Mouse (Mus musculus) midbrain, postnatal 0 days (tissue): ENCODE data around the gene Proser2. TPM values are rescaled to one million over a fixed set of nuclear protein-coding genes. Genes with fewer than 3 reads are reported as not detected.

ENCODE experiments used
- ATAC-seq: fragments of 200-750 bp; cut with Nextera tagmentation; 2 replicates; pipeline ENCODE4 v1.8.0; 2017; ENCODE audit warnings: moderate number of reproducible peaks, mild to moderate bottlenecking, moderate TSS enrichment, moderate library complexity; ENCODE audit not compliant: low FRiP score
- DNase-seq: peaks from one replicate; pipeline ENCODE4 v3.0.0-alpha.2; 2015; ENCODE audit warnings: low spot score
- H3K27ac ChIP-seq: fragments of 300-500 bp; sonication (generic); 2 replicates; pipeline ENCODE4 v1.5.1; 2014; ENCODE audit warnings: low read depth, mild to moderate bottlenecking, low read length, mixed read lengths
- H3K27me3 ChIP-seq: fragments of 300-500 bp; sonication (generic); 2 replicates; pipeline ENCODE4 v1.6.1; 2014; ENCODE audit warnings: low read length, control low read depth, mixed read lengths; ENCODE audit not compliant: insufficient read depth
- H3K36me3 ChIP-seq: fragments of 300-500 bp; sonication (generic); 2 replicates; pipeline ENCODE4 v1.6.1; 2014; ENCODE audit warnings: low read length, control low read depth, mixed read lengths; ENCODE audit not compliant: insufficient read depth
- H3K4me1 ChIP-seq: fragments of 300-500 bp; sonication (generic); 2 replicates; pipeline ENCODE4 v1.6.1; 2014; ENCODE audit warnings: mild to moderate bottlenecking, control low read depth, antibody characterized with exemption, low read length, mixed read lengths; ENCODE audit not compliant: insufficient read depth
- H3K4me2 ChIP-seq: fragments of 300-500 bp; sonication (generic); 2 replicates; pipeline ENCODE4 v1.6.1; 2014; ENCODE audit warnings: low read depth, mild to moderate bottlenecking, low read length, mixed read lengths; ENCODE audit not compliant: poor library complexity, severe bottlenecking
- H3K4me3 ChIP-seq: fragments of 300-500 bp; sonication (generic); 2 replicates; pipeline ENCODE4 v1.5.1; 2014; ENCODE audit warnings: low read depth, mild to moderate bottlenecking, low read length, moderate library complexity
- H3K9ac ChIP-seq: fragments of 300-500 bp; sonication (generic); replicated peaks from 2 replicates; pipeline ENCODE4 v1.6.1; 2014; ENCODE audit warnings: mild to moderate bottlenecking, low read length, moderate library complexity, mixed read lengths; ENCODE audit not compliant: poor library complexity, severe bottlenecking
- H3K9me3 ChIP-seq: fragments of 300-500 bp; sonication (generic); 2 replicates; pipeline ENCODE4 v1.6.1; 2016; ENCODE audit warnings: low read length, control low read depth
- CTCF ChIP-seq: IDR thresholded peaks from 2 replicates; pipeline ENCODE4 v1.5.1; 2016; ENCODE audit warnings: antibody characterized with exemption, mild to moderate bottlenecking
- WGBS: fragments of 180-500 bp; shearing (Covaris S2); extraction: QIAGEN DNeasy Blood & Tissue Kit; methylation state at CpG from one replicate; pipeline ENCODE4 v1.1.7; 2014; 5-methylcytosine and 5-hydroxymethylcytosine counted together
- polyA plus RNA-seq: library from polyadenylated mRNA; unstranded; fragments of >200 nt; fragmentation: Nextera tagmentation; extraction: Ambion mirVana; gene quantifications from 2 replicates; pipeline ENCODE4 v1.2.1, GENCODE M21; 2015
- total RNA-seq: library from RNA; depleted of rRNA; stranded (reverse); fragments of >200 nt; gene quantifications from 2 replicates; pipeline ENCODE4 v1.2.3, GENCODE M21; 2014

The Proser2 gene
- total and polyA plus RNA-seq, 2 experiments from 2014 or later: 7.0 to 7.2 TPM

DNA sequence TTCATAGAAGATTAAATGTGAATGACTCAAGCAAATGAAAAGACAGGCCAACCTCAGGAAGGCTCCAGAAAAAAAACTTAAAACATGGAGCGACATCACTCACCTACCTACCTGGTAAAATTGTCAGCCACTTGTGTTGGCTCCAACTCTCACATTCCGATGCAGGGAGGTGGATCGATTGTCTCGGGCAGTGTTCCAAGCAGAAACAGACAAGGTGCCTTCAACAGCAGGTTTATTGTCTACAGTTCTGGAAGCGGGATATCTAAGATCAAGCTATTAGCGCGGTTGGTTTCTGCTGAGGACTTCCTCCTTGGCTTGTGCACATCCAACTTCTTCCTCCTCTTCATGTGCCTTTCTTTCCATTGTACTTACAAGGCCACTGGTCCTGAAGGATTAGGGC lies 27.6 kb upstream of the Proser2 start:
- H3K9ac ChIP-seq: no peak overlapping the region
- H3K4me1 ChIP-seq: no peaks in the 10 kb centered on the region
- no peaks in the 10 kb centered on the region for H3K36me3 ChIP-seq
- no peak overlapping the region for H3K4me3 ChIP-seq
- DNase-seq (no peak), ATAC-seq (no peak)
- H3K27me3 ChIP-seq: no peaks in the 10 kb centered on the region
- TF ChIP-seq CTCF: no peak
- H3K9me3 ChIP-seq: no peaks in the 10 kb centered on the region
- no peak overlapping the region for H3K4me2 ChIP-seq
- no peak overlapping the region for H3K27ac ChIP-seq
- WGBS: 96% methylated on average over 7 of the region's 7 CpGs

DNA sequence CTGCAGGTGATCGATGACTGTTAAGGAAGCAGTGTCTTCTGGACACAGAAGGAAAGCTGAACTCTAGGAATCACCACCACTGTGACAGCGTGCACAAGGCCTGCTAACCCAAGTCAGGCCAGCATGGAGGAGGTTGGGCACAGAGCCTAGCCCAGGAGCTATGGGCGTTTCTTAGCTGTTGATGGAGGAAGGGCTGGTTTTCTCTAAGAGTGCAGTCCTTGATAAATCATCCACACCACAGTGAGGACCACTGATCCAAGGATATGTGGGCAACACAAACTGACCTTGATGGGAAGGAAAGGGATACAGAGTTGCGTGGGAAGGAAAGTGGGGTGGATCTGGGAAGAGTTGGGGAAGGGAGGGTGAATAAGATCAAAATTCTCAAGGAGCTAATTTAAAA lies 27.2 kb upstream of the Proser2 start:
- TF ChIP-seq CTCF: no peak
- DNase-seq: no peak
- Histone ChIP-seq H3K4me1 (no peaks in the 10 kb centered on the region), H3K27me3 (no peaks in the 10 kb centered on the region), H3K4me3 (no peak overlapping the region), H3K9me3 (no peaks in the 10 kb centered on the region), H3K27ac (no peak overlapping the region), H3K4me2 (no peak overlapping the region), H3K9ac (no peak overlapping the region), H3K36me3 (no peaks in the 10 kb centered on the region)
- no peak for ATAC-seq
- WGBS: 88% methylated on average over 4 of the region's 4 CpGs

DNA sequence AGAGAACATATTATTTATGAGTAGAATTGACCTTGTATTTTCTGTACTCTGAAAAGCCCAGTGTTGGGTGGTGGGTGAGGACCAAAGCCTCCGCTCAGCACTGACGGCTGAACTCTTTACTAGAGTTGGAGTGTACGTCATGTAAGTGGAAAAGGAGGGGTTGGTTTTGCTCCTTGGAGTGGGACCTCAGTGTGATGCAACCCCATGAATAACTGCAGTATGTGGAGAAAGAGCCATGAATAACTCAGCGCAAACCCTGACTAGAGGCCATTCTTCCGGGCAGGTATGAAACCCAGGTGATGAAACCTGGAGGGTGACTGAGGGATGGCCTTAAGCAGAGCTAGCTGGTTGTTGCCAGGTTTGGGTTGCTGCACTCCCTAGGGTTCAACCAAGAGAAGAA lies 19.8 kb upstream of the Proser2 start:
- TF ChIP-seq CTCF: no peak
- no peak for ATAC-seq
- DNase-seq: no peak
- Histone ChIP-seq H3K4me1 (no peaks in the 10 kb centered on the region), H3K9me3 (no peaks in the 10 kb centered on the region), H3K4me2 (no peak overlapping the region), H3K27ac (no peak overlapping the region), H3K36me3 (no peaks in the 10 kb centered on the region), H3K9ac (no peak overlapping the region), H3K27me3 (no peaks in the 10 kb centered on the region), H3K4me3 (no peak overlapping the region)
- WGBS: 95% methylated on average over 5 of the region's 5 CpGs

DNA sequence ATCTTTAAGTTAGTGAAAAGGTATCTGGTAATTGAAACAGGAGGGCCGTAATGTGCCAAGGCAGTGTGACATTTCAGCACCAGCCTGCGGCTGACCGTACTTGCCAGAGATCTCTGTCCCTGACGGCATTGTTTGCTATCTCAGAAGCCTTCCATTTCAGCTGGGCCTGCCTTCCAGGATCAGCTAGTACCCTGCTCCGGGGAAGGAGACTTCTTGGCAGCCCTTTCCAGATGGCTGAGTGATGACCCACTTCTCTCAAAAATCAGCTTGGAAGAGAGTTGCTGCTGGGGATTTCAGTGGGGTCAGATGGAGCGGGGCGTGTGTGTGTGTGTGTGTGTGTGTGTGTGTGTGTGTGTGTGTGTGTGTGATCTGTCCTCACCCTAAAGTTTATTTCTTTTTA lies 16.9 kb upstream of the Proser2 start:
- Histone ChIP-seq H3K9me3 (no peaks in the 10 kb centered on the region), H3K4me2 (no peak overlapping the region), H3K27ac (no peak overlapping the region), H3K4me3 (no peak overlapping the region), H3K4me1 (no peaks in the 10 kb centered on the region), H3K27me3 (no peaks in the 10 kb centered on the region), H3K36me3 (no peaks in the 10 kb centered on the region), H3K9ac (no peak overlapping the region)
- DNase-seq: no peak
- TF ChIP-seq CTCF: no peak
- ATAC-seq: no peak
- 84% methylated on average over 7 of the region's 7 CpGs for WGBS

DNA sequence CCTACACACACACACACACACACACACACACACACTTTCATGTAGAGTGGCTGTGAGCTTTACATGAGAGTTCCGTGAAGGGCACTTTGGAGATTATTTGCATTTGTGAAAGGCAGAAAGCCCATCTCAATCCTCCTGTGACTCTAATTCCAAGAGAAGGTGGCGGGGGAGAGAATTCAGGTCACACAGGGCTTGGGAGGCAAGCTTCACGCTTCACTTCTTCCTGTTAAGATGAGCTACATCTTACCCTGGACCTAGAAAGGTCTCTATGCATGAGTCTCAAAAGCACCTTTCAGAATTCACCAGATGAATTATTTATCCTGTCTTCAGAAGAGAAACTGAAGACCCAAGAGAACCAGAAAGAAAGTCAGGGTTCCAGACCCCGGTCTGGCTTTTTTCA lies 16.2 kb upstream of the Proser2 start:
- WGBS: 62% methylated on average over 4 of the region's 4 CpGs
- Histone ChIP-seq H3K27ac (0 out of 2 replicates have a peak overlapping the region, but pooled peaks have one; percentile 3), H3K4me3 (no peak overlapping the region), H3K4me2 (no peak overlapping the region), H3K36me3 (no peaks in the 10 kb centered on the region), H3K9me3 (no peaks in the 10 kb centered on the region), H3K27me3 (no peaks in the 10 kb centered on the region), H3K4me1 (no peaks in the 10 kb centered on the region), H3K9ac (no peak overlapping the region)
- no peak for ATAC-seq
- TF ChIP-seq CTCF: no peak
- DNase-seq: no peak

DNA sequence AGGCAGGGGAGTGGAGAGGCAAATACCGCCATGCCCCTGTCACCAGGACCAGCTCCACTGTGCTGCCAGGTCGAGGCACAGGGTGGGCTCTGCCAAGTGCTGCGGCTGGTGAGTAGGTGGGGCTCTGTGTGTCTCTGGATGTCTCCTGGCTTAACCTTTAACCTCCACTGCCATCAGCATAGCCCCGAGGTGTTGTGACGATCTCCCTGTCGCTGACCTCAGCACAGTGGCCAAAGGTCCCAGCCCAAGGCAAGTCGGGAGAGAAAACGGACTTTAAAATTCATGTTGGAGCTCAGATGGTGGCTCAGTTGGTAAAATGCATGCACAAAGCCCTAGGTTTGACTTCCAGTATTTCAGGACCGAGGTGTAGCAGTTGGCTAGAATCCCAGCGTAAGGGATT lies 15.6 kb upstream of the Proser2 start:
- no peak overlapping the region for H3K4me2 ChIP-seq
- no peak overlapping the region for H3K27ac ChIP-seq
- no peak for TF ChIP-seq CTCF
- DNase-seq (no peak), ATAC-seq (no peak; the same call in 1 of the 2 replicates)
- WGBS: 79% methylated on average over 10 of the region's 10 CpGs
- H3K4me1 ChIP-seq: no peaks in the 10 kb centered on the region
- no peaks in the 10 kb centered on the region for H3K9me3 ChIP-seq
- no peaks in the 10 kb centered on the region for H3K27me3 ChIP-seq
- no peaks in the 10 kb centered on the region for H3K36me3 ChIP-seq
- no peak overlapping the region for H3K4me3 ChIP-seq
- no peak overlapping the region for H3K9ac ChIP-seq
